Mouse (Mus musculus) layer of hippocampus, postnatal 14 days (tissue): ENCODE measurements at regions not wholly inside any gene's neighbourhood (a gene's known extent, or its start where the extent isn't known, plus 50 kb on each side); places are given as distances from the start of the nearest gene placed in this dataset.

Source experiments
- DNase-seq, 2 experiments: peaks; one replicate each; pipeline ENCODE4 v3.0.0; 2021 to 2022; ENCODE audit warnings: low spot score in 2 of 2, mixed read lengths in 1 of 2

- DNase-seq: no peak
These were observed 430.6 kb downstream of the Dmac1 start for GRCm38 (mm10) chr4:74847332-74848053.

- DNase-seq: no peak
These were observed 479.8 kb downstream of the Dmac1 start for GRCm38 (mm10) chr4:74798173-74798799.

- no peak for DNase-seq
These were observed 480.6 kb downstream of the Dmac1 start for GRCm38 (mm10) chr4:74797456-74797855.

GRCm38 (mm10) chr4:74796676-74797075 is 481.4 kb downstream of the Dmac1 start:
- DNase-seq: peak in 1 of 2 experiments; percentile 4

- no peak for DNase-seq
These were observed 505.7 kb downstream of the Kdm4c start for GRCm38 (mm10) chr4:74747985-74748384.

GRCm38 (mm10) chr4:74739642-74740041 is 497.3 kb downstream of the Kdm4c start:
- no peak for DNase-seq
